Mouse (Mus musculus) liver, embryonic 14 days (tissue): ENCODE measurements around the gene 4921524J17Rik. TPM values are rescaled to one million over a fixed set of nuclear protein-coding genes. Genes with fewer than 3 reads are reported as not detected.

Experiments
- polyA plus RNA-seq: library from polyadenylated mRNA; depleted of rRNA; stranded (reverse); fragments of >200 nt; gene quantifications from 2 replicates; pipeline ENCODE4 v1.2.3, GENCODE M21; 2012; rRNA removed

4921524J17Rik gene
- polyA plus RNA-seq = 8.3 and 8.5 TPM in 2 replicates

DNA sequence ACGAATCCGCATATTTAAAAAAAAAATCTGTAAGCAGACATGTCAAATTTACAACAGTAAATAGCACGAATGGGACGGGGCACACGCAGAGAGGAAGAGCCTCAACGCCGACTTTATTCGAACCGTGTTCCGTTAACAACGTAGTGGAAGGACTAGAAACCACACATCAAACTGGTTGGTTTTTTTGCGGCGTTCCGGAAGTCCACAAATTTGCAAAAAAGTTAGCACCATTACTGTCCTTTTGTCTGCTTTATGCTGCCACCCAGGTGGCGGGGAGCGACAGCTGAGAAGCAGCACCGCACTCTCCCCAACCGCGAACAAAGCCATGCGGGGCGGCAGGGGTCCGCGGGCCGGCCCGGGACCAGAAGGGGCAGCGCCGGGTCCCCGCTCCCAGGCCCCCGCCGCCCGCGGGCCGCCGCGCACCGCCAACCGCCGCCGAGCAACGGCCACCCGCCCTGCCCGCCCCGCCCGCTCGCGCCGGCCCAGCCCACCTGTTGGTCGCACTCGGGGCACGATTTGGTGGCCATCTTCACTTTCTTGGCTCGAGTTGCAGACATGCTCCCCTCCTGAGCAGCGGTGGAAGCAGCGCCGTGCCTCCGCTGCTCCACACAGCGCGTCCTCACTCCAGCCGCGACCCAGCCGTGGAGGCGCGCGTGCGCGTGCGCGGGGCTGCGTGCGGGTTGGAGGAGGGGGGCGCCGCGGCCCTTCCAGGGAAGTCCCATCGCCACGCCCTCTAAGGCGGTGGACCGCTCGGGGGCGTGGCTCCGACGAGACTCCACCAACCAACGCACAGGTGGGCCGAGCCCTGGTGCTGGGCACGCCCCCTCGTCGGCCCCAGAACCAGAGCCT, at the start of gene 4921524J17Rik:
Gene 4921524J17Rik (minus strand): TSS at position 666 of the 849 bp plus-strand sequence.

DNA sequence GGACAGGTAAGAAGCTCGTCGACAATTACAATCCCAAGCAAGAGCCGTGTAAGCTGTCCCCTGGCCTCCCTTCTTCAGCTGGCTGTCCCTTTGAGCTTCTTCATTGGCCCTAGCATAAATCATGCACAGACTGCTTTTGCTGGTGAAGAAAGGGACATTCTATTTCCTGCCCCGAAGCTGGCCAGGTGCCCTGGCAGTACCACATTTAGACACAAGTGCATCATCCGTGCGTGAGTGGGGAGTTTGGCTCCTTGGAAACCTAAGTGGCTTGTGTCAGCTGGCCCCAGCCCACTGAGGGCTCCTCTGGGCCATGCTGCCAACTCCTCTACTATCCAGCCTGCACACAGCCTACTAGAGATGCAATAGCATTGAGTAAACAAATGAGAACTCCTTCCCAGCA, 46.4 kb downstream of the 4921524J17Rik start, which contains the start of gene Mylk3:
Gene Mylk3 (minus strand): TSS at position 141 of the 400 bp plus-strand sequence.

Other genes with a start within 250 kb of the 4921524J17Rik start
- gene Olfr371, start 206.8 kb downstream of the 4921524J17Rik start, polyA plus RNA-seq = not detected in 2 replicates
- gene Orc6, start 133.2 kb downstream of the 4921524J17Rik start, polyA plus RNA-seq = 77.9 and 84.9 TPM in 2 replicates
- 35.2 and 44.8 TPM in 2 replicates for gene Vps35, start 133.0 kb downstream of the 4921524J17Rik start, polyA plus RNA-seq
- gene Mylk3, start 46.5 kb downstream of the 4921524J17Rik start, polyA plus RNA-seq = 35.7 and 43.8 TPM in 2 replicates
- 8.2 and 9.5 TPM in 2 replicates for gene Gpt2, start 59.7 kb upstream of the 4921524J17Rik start, polyA plus RNA-seq
- 29.6 and 31.1 TPM in 2 replicates for gene Dnaja2, start 122.5 kb upstream of the 4921524J17Rik start, polyA plus RNA-seq